8 mouse cellular contexts compared by ENCODE assay signal in the genomic region with DNA sequence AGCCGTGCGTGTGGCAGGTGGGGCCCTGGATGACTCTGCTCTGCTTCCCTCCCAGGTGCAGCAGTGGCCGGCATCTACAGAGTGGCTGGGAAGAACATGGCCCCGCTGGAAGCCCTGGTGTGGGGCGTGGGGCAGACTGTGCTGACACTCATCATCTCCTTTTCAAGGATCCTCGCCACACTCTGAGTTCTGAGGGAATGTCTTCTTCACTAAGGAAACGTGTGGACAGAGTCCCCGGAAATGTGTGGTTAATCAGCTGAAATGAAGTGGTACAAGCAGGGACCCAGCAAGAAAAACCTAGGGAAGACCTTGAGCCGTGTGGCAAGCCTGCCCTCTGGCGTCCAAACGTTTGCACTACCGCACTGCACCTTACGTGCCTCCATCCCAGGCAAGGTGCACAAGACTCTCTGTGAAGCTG. TPM values are rescaled to one million over a fixed set of nuclear protein-coding genes. Genes with fewer than 3 reads are reported as not detected.
A peak's percentile ranks its signal among the peaks of the same experiment; 100 is the strongest.
DNase-seq lines count a peak whose midpoint lies in the region; ATAC-seq lines count a peak whose summit lies in the region.

No protein-coding gene starts in this region.

- no peaks in the 10 kb centered on the region for H3K9me3 ChIP-seq in forebrain, embryonic 15.5 days

- H3K27ac ChIP-seq in forebrain, embryonic 15.5 days (replicated peaks) = no peak overlapping the region

- H3K4me1 ChIP-seq in forebrain, embryonic 15.5 days = no peaks in the 10 kb centered on the region

- DNase-seq in NIH3T3 (ENCODE audit: low read depth) = peak; percentile 77
- peak; percentile 79 to 84 for DNase-seq in layer of hippocampus, postnatal 10 days (ENCODE audit: low spot score in 2 of 2)
- DNase-seq in lung, postnatal 4 days = peak; percentile 75 to 84
- DNase-seq in right cerebral cortex, adult 2 months (ENCODE audit: low spot score in 2 of 2) = peak; percentile 85
- DNase-seq in yolk sac, embryonic 10.5 days (ENCODE audit: low spot score) = peak; percentile 45

- WGBS in forebrain, embryonic 15.5 days = 30% methylated on average over 13 of the region's 13 CpGs

- no peak overlapping the region for H3K4me2 ChIP-seq in forebrain, embryonic 15.5 days (replicated peaks)

- H3K9ac ChIP-seq in forebrain, embryonic 15.5 days (replicated peaks) = no peak overlapping the region

- H3K4me3 ChIP-seq in forebrain, embryonic 15.5 days = no peak overlapping the region

- peak; percentile 83 for ATAC-seq in cerebellum, adult (ENCODE audit: insufficient number of reproducible peaks, low FRiP score, low TSS enrichment)
- peak; percentile 67; the same call in 1 of the 2 replicates for ATAC-seq in forebrain, embryonic 15.5 days (replicated peaks)
- peak; percentile 67 to 87 for ATAC-seq in hematopoietic stem cell, adult 5-6 weeks (replicated peaks in 1 of 2; ENCODE audit: insufficient read depth in 1 of 2, low FRiP score in 2 of 2, low TSS enrichment in 1 of 2, low read depth in 1 of 2, poor library complexity in 2 of 2, severe bottlenecking in 2 of 2)

- no peaks in the 10 kb centered on the region for H3K27me3 ChIP-seq in forebrain, embryonic 15.5 days

- H3K36me3 ChIP-seq in forebrain, embryonic 15.5 days = no peaks in the 10 kb centered on the region; the same call in 1 of the 2 replicates

RNA-seq across cellular contexts. Expression of a gene that starts 28.7 kb away (rescaled TPM):
- 43.4 and 46.0 TPM in 2 replicates for polyA plus RNA-seq in forebrain, embryonic 15.5 days (2015; fragmentation: Nextera tagmentation; extraction: Ambion mirVana)
- 16.2 and 18.0 TPM in 2 replicates for total RNA-seq in hematopoietic stem cell, adult 5-6 weeks (2017)
- total RNA-seq in layer of hippocampus, postnatal 10 days (2021) = 10 to 100 TPM; 88.5 to 95.5 TPM
